Mouse (Mus musculus): Measurements from ENCODE around the gene Fam117b. TPM values are rescaled to one million over a fixed set of nuclear protein-coding genes. Genes with fewer than 3 reads are reported as not detected.

The Fam117b gene
- polyA plus RNA-seq, 1 experiment from 2014 or later: 11.4 TPM

- no peaks in the 10 kb centered on the region for H3K27me3 ChIP-seq (ENCODE audit: control insufficient read depth, insufficient read depth, low read length)
- H3K9ac ChIP-seq (replicated peaks; ENCODE audit: low read depth, low read length): no peak overlapping the region
- no peak overlapping the region for H3K4me2 ChIP-seq (replicated peaks; ENCODE audit: low read depth, low read length)
- H3K36me3 ChIP-seq (ENCODE audit: control insufficient read depth, insufficient read depth, low read length): no peaks in the 10 kb centered on the region
- H3K27ac ChIP-seq (ENCODE audit: low read length): no peak overlapping the region
- 85% methylated on average over 8 of the region's 8 CpGs for WGBS
- H3K4me1 ChIP-seq (ENCODE audit: control insufficient read depth, insufficient read depth, low read length): no peaks in the 10 kb centered on the region
- no peaks in the 10 kb centered on the region for H3K9me3 ChIP-seq (ENCODE audit: control insufficient read depth, low read depth, low read length)
- H3K4me3 ChIP-seq (ENCODE audit: low read depth, low read length): no peak overlapping the region
- no peak for ATAC-seq (ENCODE audit: insufficient number of reproducible peaks, insufficient read depth, low FRiP score, low read depth)
Measured at GRCm38 (mm10) chr1:59892777-59893176, 20.0 kb upstream of the Fam117b start.

- H3K9me3 ChIP-seq (ENCODE audit: control insufficient read depth, low read depth, low read length): no peaks in the 10 kb centered on the region
- 64% methylated on average over 4 of the region's 4 CpGs for WGBS
- H3K4me3 ChIP-seq (ENCODE audit: low read depth, low read length): no peak overlapping the region
- no peaks in the 10 kb centered on the region for H3K4me1 ChIP-seq (ENCODE audit: control insufficient read depth, insufficient read depth, low read length)
- no peak for ATAC-seq (ENCODE audit: insufficient number of reproducible peaks, insufficient read depth, low FRiP score, low read depth)
- no peak overlapping the region for H3K4me2 ChIP-seq (replicated peaks; ENCODE audit: low read depth, low read length)
- no peak overlapping the region for H3K9ac ChIP-seq (replicated peaks; ENCODE audit: low read depth, low read length)
- H3K27ac ChIP-seq (ENCODE audit: low read length): no peak overlapping the region
- no peaks in the 10 kb centered on the region for H3K27me3 ChIP-seq (ENCODE audit: control insufficient read depth, insufficient read depth, low read length)
- H3K36me3 ChIP-seq (ENCODE audit: control insufficient read depth, insufficient read depth, low read length): no peaks in the 10 kb centered on the region
Measured at GRCm38 (mm10) chr1:59894025-59894424, 18.8 kb upstream of the Fam117b start.

- Histone ChIP-seq H3K4me3 (ENCODE audit: low read depth, low read length) (no peak overlapping the region), H3K9me3 (ENCODE audit: control insufficient read depth, low read depth, low read length) (no peaks in the 10 kb centered on the region), H3K4me1 (ENCODE audit: control insufficient read depth, insufficient read depth, low read length) (no peaks in the 10 kb centered on the region), H3K4me2 (replicated peaks; ENCODE audit: low read depth, low read length) (no peak overlapping the region), H3K27me3 (ENCODE audit: control insufficient read depth, insufficient read depth, low read length) (no peaks in the 10 kb centered on the region), H3K27ac (ENCODE audit: low read length) (no peak overlapping the region), H3K36me3 (ENCODE audit: control insufficient read depth, insufficient read depth, low read length) (no peaks in the 10 kb centered on the region), H3K9ac (replicated peaks; ENCODE audit: low read depth, low read length) (no peak overlapping the region)
- ATAC-seq (ENCODE audit: insufficient number of reproducible peaks, insufficient read depth, low FRiP score, low read depth): no peak
- 51% methylated on average over 4 of the region's 4 CpGs for WGBS
Measured at GRCm38 (mm10) chr1:59895456-59895855, 17.4 kb upstream of the Fam117b start.

DNA sequence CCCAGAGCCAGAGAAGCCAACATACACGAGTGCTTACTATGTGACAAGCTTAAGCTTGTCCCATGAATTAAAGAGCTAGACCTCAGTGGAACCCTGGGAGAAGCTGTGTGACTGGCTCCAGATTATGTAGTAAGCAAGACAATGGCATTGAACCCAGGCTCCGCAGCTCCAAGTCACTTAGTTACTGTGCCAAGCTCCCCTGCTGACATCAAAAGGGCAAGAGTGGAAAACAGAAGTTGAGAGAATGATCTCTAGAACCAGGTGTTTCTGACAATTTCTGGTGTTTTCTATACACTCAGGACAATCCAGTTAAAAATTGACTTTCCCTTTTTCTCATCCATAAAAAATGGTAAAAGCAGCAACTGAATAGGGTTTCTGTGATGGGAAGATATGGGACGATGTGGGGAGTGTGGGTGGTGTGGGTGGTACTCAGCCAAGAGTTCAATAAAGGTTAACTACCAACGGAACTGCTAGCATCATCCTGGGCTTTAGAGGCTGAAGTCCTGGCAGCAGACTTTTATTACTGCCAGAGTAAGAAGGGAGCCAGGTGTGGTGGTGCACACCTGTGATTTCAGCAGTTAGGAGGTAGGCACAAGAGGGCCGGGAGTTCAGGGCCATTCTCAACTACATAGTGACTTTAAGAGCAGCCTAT lies 15.5 kb upstream of the Fam117b start:
- Histone ChIP-seq H3K4me1 (ENCODE audit: control insufficient read depth, insufficient read depth, low read length) (no peaks in the 10 kb centered on the region), H3K27ac (ENCODE audit: low read length) (no peak overlapping the region), H3K27me3 (ENCODE audit: control insufficient read depth, insufficient read depth, low read length) (no peaks in the 10 kb centered on the region), H3K9ac (replicated peaks; ENCODE audit: low read depth, low read length) (no peak overlapping the region), H3K36me3 (ENCODE audit: control insufficient read depth, insufficient read depth, low read length) (no peaks in the 10 kb centered on the region), H3K9me3 (ENCODE audit: control insufficient read depth, low read depth, low read length) (no peaks in the 10 kb centered on the region), H3K4me3 (ENCODE audit: low read depth, low read length) (no peak overlapping the region), H3K4me2 (replicated peaks; ENCODE audit: low read depth, low read length) (no peak overlapping the region)
- WGBS: 53% methylated on average over 5 of the region's 5 CpGs
- ATAC-seq (ENCODE audit: insufficient number of reproducible peaks, insufficient read depth, low FRiP score, low read depth): no peak

DNA sequence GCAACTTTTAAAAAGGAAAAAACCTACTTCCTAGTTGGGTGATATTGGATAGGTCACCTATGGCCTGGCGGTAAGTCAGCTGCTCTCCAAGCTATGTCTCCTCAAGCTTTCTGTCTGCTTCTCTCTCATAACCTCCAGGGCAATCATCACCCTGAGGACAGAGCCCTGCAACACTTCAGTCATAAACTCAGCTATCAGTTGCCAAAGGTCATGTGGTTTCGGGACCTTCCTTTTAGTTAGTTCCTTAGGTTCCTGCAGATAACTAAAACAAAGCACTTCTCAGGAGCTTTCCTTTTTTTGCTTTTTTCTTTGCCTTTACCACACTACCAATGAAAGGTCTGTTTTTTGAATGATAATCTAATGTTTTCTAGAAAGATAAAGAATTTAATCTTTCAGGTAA lies 13.1 kb upstream of the Fam117b start:
- 78% methylated on average over 2 of the region's 2 CpGs for WGBS
- Histone ChIP-seq H3K4me2 (replicated peaks; ENCODE audit: low read depth, low read length) (no peak overlapping the region), H3K9ac (replicated peaks; ENCODE audit: low read depth, low read length) (no peak overlapping the region), H3K4me3 (ENCODE audit: low read depth, low read length) (no peak overlapping the region), H3K27me3 (ENCODE audit: control insufficient read depth, insufficient read depth, low read length) (no peaks in the 10 kb centered on the region), H3K4me1 (ENCODE audit: control insufficient read depth, insufficient read depth, low read length) (no peaks in the 10 kb centered on the region), H3K27ac (ENCODE audit: low read length) (no peak overlapping the region), H3K9me3 (ENCODE audit: control insufficient read depth, low read depth, low read length) (no peaks in the 10 kb centered on the region), H3K36me3 (ENCODE audit: control insufficient read depth, insufficient read depth, low read length) (no peaks in the 10 kb centered on the region)
- no peak for ATAC-seq (ENCODE audit: insufficient number of reproducible peaks, insufficient read depth, low FRiP score, low read depth)

DNA sequence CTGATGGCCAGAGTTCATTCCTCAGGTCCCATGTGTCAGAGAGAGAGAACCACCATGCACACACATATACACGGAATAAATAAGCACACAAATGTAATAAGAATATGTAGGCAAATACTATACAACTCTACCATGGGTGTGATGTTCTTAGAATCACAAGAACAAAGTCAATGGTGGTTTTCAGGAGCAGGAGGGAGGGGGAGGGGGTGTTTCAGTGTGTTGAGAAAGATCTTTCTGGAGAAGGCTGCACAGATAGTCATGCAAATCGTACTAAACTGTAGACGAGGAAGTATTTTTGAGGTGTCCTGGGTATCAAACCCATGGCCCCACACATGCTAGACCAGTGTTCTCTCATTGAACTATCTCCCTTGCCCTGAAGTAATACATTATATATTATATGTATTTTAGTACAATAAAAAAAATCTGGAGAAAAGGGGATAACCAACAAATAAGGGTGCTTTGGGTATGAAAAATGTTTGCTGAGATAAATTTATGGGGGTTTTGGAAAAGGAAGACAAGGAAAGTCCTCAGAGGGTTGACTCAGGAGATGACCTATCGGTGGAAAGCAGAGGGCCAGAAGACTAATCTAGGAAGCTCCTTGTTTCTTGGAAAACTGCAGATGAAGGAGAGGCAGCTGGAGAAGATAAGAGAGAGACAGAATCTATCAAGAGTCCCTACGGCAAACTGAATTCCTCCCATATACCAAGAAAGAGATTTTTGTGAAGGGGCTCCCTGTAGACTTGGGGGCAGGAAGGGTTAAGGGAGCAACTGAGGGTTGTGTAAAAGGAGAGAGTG lies 11.5 kb upstream of the Fam117b start:
- Histone ChIP-seq H3K9me3 (ENCODE audit: control insufficient read depth, low read depth, low read length) (no peaks in the 10 kb centered on the region), H3K36me3 (ENCODE audit: control insufficient read depth, insufficient read depth, low read length) (no peaks in the 10 kb centered on the region), H3K9ac (replicated peaks; ENCODE audit: low read depth, low read length) (no peak overlapping the region), H3K4me1 (ENCODE audit: control insufficient read depth, insufficient read depth, low read length) (no peaks in the 10 kb centered on the region), H3K4me3 (ENCODE audit: low read depth, low read length) (no peak overlapping the region), H3K27me3 (ENCODE audit: control insufficient read depth, insufficient read depth, low read length) (no peaks in the 10 kb centered on the region), H3K4me2 (replicated peaks; ENCODE audit: low read depth, low read length) (no peak overlapping the region), H3K27ac (ENCODE audit: low read length) (no peak overlapping the region)
- ATAC-seq (ENCODE audit: insufficient number of reproducible peaks, insufficient read depth, low FRiP score, low read depth): no peak
- 86% methylated on average over 5 of the region's 5 CpGs for WGBS

- no peak overlapping the region for H3K4me2 ChIP-seq (replicated peaks; ENCODE audit: low read depth, low read length)
- H3K9me3 ChIP-seq (ENCODE audit: control insufficient read depth, low read depth, low read length): no peaks in the 10 kb centered on the region
- H3K4me1 ChIP-seq (ENCODE audit: control insufficient read depth, insufficient read depth, low read length): no peaks in the 10 kb centered on the region
- H3K36me3 ChIP-seq (ENCODE audit: control insufficient read depth, insufficient read depth, low read length): no peaks in the 10 kb centered on the region
- H3K9ac ChIP-seq (replicated peaks; ENCODE audit: low read depth, low read length): no peak overlapping the region
- WGBS: 9% methylated on average over 3 of the region's 3 CpGs
- no peak overlapping the region for H3K27ac ChIP-seq (ENCODE audit: low read length)
- H3K4me3 ChIP-seq (ENCODE audit: low read depth, low read length): no peak overlapping the region
- no peaks in the 10 kb centered on the region for H3K27me3 ChIP-seq (ENCODE audit: control insufficient read depth, insufficient read depth, low read length)
- no peak for ATAC-seq (ENCODE audit: insufficient number of reproducible peaks, insufficient read depth, low FRiP score, low read depth)
Measured at GRCm38 (mm10) chr1:59902634-59903033, 10.2 kb upstream of the Fam117b start.

DNA sequence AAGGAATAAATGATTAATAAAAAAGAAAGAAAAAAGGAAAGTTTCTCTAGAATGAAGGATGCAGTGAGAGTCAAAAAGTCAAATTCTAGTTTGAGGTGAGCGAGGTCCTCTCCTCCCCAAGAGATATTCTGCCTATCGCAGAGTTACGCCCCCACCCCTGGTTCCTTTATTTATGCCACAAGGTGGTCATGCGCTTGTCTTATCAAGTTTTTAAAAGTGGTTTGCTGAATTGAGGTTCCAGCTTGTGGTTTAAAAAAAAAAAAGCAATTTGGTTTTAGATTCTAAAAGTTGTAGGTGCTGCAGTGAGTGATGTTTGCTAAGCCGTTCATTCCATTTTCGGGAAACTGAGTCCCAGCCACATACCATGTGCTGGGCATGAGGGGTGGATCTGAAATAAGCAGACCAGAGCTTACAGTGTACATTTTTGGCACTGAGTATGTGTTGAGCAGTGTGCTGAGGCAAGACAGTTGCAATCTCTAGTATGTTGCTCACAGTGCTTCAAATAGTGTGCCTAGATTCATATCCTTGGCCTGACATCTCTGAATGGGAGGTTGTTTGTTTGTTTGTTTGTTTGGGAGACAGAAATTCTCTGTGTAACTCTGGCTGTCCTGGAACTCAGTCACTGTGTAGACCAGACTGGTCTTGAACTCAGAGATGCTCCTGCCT lies 8.0 kb upstream of the Fam117b start:
- WGBS: 92% methylated on average over 6 of the region's 6 CpGs
- ATAC-seq (ENCODE audit: insufficient number of reproducible peaks, insufficient read depth, low FRiP score, low read depth): no peak

More for the DNA sequence above, 8.0 kb upstream of the Fam117b start:
- no peak overlapping the region for H3K4me3 ChIP-seq (ENCODE audit: low read depth, low read length)
- no peaks in the 10 kb centered on the region for H3K27me3 ChIP-seq (ENCODE audit: control insufficient read depth, insufficient read depth, low read length)
- no peaks in the 10 kb centered on the region for H3K9me3 ChIP-seq (ENCODE audit: control insufficient read depth, low read depth, low read length)
- no peaks in the 10 kb centered on the region for H3K36me3 ChIP-seq (ENCODE audit: control insufficient read depth, insufficient read depth, low read length)
- no peaks in the 10 kb centered on the region for H3K4me1 ChIP-seq (ENCODE audit: control insufficient read depth, insufficient read depth, low read length)
- no peak overlapping the region for H3K27ac ChIP-seq (ENCODE audit: low read length)
- H3K4me2 ChIP-seq (replicated peaks; ENCODE audit: low read depth, low read length): no peak overlapping the region
- no peak overlapping the region for H3K9ac ChIP-seq (replicated peaks; ENCODE audit: low read depth, low read length)
